Mouse (Mus musculus) embryonic fibroblast, embryonic 13.5 days (primary cell): ENCODE measurements around the gene Entpd5.

Source experiments
- CTCF ChIP-seq: IDR thresholded peaks from 2 replicates; pipeline ENCODE4 v1.5.1; 2011; ENCODE audit warnings: mild to moderate bottlenecking, control low read depth, low read length, moderate library complexity, borderline replicate concordance; ENCODE audit not compliant: insufficient read depth
- POLR2A ChIP-seq: IDR thresholded peaks from 2 replicates; pipeline ENCODE4 v1.6.1; 2011; ENCODE audit warnings: low read depth, mild to moderate bottlenecking, control low read depth, low read length, moderate library complexity

DNA sequence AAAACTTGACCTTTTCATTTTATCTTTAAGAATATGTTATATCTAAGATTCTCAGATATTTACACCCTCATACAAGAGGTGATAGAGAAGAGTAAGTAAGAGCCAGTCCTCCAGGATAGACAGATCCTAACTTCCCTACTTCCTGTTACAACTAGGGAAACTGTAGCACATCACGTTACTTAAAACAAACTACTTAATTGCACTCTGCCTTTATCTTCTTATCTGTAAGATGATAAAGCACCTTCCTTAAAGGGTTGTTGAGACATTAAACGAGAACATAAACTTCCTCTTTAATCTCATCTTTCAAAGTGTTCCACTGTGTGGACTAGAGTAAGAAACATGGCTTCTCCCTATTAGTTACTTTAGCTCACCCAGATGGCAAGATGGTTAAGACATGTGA, 29.9 kb upstream of the Entpd5 start:
- TF ChIP-seq POLR2A, result no peak
- TF ChIP-seq CTCF, result no peak
